Mouse (Mus musculus) intestine, postnatal 0 days (tissue): ENCODE results near the gene Vwce. TPM values are rescaled to one million over a fixed set of nuclear protein-coding genes. Genes with fewer than 3 reads are reported as not detected.

ENCODE experiments used
- ATAC-seq: fragments of 200-750 bp; cut with Nextera tagmentation; 2 replicates; pipeline ENCODE4 v1.8.0; 2017; ENCODE audit warnings: mild to moderate bottlenecking, moderate TSS enrichment, moderate library complexity
- H3K27ac ChIP-seq: fragments of 300-500 bp; sonication (generic); 2 replicates; pipeline ENCODE4 v1.5.1; 2014; ENCODE audit warnings: mild to moderate bottlenecking, low read depth, low read length, moderate library complexity
- H3K27me3 ChIP-seq: fragments of 300-500 bp; sonication (generic); replicated peaks from 2 replicates; pipeline ENCODE4 v1.6.1; 2014; ENCODE audit warnings: low read length, mixed read lengths; ENCODE audit not compliant: control insufficient read depth, insufficient read depth
- H3K36me3 ChIP-seq: fragments of 300-500 bp; sonication (generic); 2 replicates; pipeline ENCODE4 v1.6.1; 2014; ENCODE audit warnings: mild to moderate bottlenecking, moderate library complexity; ENCODE audit not compliant: control insufficient read depth, insufficient read depth
- H3K4me1 ChIP-seq: fragments of 300-500 bp; sonication (generic); replicated peaks from 2 replicates; pipeline ENCODE4 v1.6.1; 2014; ENCODE audit warnings: antibody characterized with exemption, low read length, mixed read lengths; ENCODE audit not compliant: control insufficient read depth, insufficient read depth
- H3K4me2 ChIP-seq: fragments of 300-500 bp; sonication (generic); replicated peaks from 2 replicates; pipeline ENCODE4 v1.6.1; 2014; ENCODE audit warnings: low read depth, mild to moderate bottlenecking, moderate library complexity
- H3K4me3 ChIP-seq: fragments of 300-500 bp; sonication (generic); 2 replicates; pipeline ENCODE4 v1.5.1; 2014; ENCODE audit warnings: low read depth, low read length
- H3K9ac ChIP-seq: fragments of 300-500 bp; sonication (generic); 2 replicates; pipeline ENCODE4 v1.6.1; 2014; ENCODE audit warnings: mild to moderate bottlenecking, low read depth, low read length
- H3K9me3 ChIP-seq: fragments of 300-500 bp; sonication (generic); 2 replicates; pipeline ENCODE4 v1.6.1; 2016; ENCODE audit warnings: mixed run types; ENCODE audit not compliant: control insufficient read depth
- CTCF ChIP-seq: sonication (generic); IDR thresholded peaks from 2 replicates; pipeline ENCODE4 v1.5.1; 2016; ENCODE audit warnings: low read depth, mild to moderate bottlenecking, control low read depth, antibody characterized with exemption, moderate library complexity
- WGBS: fragments of 180-500 bp; shearing (Covaris S2); extraction: QIAGEN DNeasy Blood & Tissue Kit; methylation state at CpG from one replicate; pipeline ENCODE4 v1.1.7; 2014; 5-methylcytosine and 5-hydroxymethylcytosine counted together
- polyA plus RNA-seq: library from polyadenylated mRNA; unstranded; fragments of >200 nt; fragmentation: Nextera tagmentation; extraction: Ambion mirVana; gene quantifications from 2 replicates; pipeline ENCODE4 v1.2.1, GENCODE M21; 2015

Gene Vwce
- polyA plus RNA-seq, 1 experiment from 2014 or later = 7.1 TPM

- no peaks in the 10 kb centered on the region for H3K4me1 ChIP-seq
- no peaks in the 10 kb centered on the region for H3K9me3 ChIP-seq
- under 1% methylated on average over 49 of the region's 49 CpGs for WGBS
- peak within 1 kb of the TSS; percentile 97 for H3K4me3 ChIP-seq
- ATAC-seq = peak; percentile 92
- TF ChIP-seq CTCF = peak; percentile 83
- H3K4me2 ChIP-seq = peak within 1 kb of the TSS; percentile 81
- H3K36me3 ChIP-seq = peaks cover 33% of the 10 kb centered on the region
- peak within 1 kb of the TSS; percentile 96 for H3K27ac ChIP-seq
- H3K27me3 ChIP-seq = no peaks in the 10 kb centered on the region
- H3K9ac ChIP-seq = peak within 1 kb of the TSS; percentile 98
Observed at GRCm38 (mm10) chr19:10605293-10605900, 28.6 kb upstream of the Vwce start, which contains the start of the genes Ddb1 and Tkfc. Gene Ddb1 (plus strand): TSS chr19:10605327. Gene Tkfc (minus strand): TSS chr19:10605654.

- peaks cover 36% of the 10 kb centered on the region for H3K36me3 ChIP-seq
- peak overlapping the region; percentile 81 for H3K4me2 ChIP-seq
- WGBS = 3% methylated on average over 20 of the region's 20 CpGs
- no peak for TF ChIP-seq CTCF
- H3K9ac ChIP-seq = peak overlapping the region; percentile 98
- no peak for ATAC-seq
- H3K27me3 ChIP-seq = no peaks in the 10 kb centered on the region
- H3K9me3 ChIP-seq = no peaks in the 10 kb centered on the region
- H3K4me3 ChIP-seq = peak overlapping the region; percentile 97
- H3K4me1 ChIP-seq = no peaks in the 10 kb centered on the region
- peak overlapping the region; percentile 96 for H3K27ac ChIP-seq
Observed at GRCm38 (mm10) chr19:10605901-10606622, 28.0 kb upstream of the Vwce start.

DNA sequence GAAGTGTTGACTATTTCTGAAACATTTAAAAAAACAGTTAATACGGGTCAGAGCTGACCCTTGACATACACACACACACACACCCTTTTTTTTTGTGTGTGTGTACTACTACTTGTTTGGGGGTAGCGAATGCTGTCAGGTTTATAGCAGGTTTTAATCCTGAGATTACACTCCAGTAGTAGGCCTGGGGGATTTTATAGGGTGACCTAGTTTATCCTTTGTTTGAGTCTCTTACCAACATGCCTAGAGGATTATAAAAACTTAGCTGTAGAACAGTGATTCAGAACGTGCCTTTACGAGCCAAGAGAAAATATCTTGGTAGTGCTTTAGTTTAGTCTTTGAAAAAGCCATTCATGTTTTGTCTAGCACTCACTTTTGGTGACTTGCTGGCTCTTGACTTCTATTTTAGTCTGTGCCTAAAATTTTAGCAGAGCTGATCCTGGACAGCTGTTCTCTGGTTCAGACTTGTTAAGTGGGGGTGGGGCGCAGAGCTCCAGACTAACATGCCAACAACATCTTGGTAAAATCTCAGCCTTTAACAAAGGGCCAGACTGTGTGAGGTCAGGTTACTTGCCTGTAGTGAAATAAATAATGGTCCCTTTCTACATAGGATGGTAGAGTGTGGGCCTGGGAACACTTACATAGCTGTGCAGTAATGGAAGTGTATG is 25.3 kb upstream of the Vwce start:
- peaks cover 62% of the 10 kb centered on the region for H3K36me3 ChIP-seq
- no peak overlapping the region for H3K4me3 ChIP-seq
- H3K4me2 ChIP-seq = no peak overlapping the region
- no peaks in the 10 kb centered on the region for H3K9me3 ChIP-seq
- TF ChIP-seq CTCF = no peak
- no peak overlapping the region for H3K27ac ChIP-seq
- ATAC-seq = no peak
- 68% methylated on average over 5 of the region's 5 CpGs for WGBS
- H3K9ac ChIP-seq = no peak overlapping the region
- no peaks in the 10 kb centered on the region for H3K27me3 ChIP-seq
- no peaks in the 10 kb centered on the region for H3K4me1 ChIP-seq

- Histone ChIP-seq H3K27ac (peak overlapping the region; percentile 58), H3K27me3 (no peaks in the 10 kb centered on the region), H3K4me2 (peak overlapping the region; percentile 95), H3K9me3 (no peaks in the 10 kb centered on the region), H3K36me3 (peaks cover 2% of the 10 kb centered on the region), H3K4me3 (peak overlapping the region; percentile 48), H3K4me1 (no peaks in the 10 kb centered on the region; the same call in 1 of the 2 replicates), H3K9ac (peak overlapping the region; percentile 57)
- whole genome bisulfite sequencing = 2% methylated on average over 21 of the region's 21 CpGs
- peak; percentile 86 for ATAC-seq
- no peak for TF ChIP-seq CTCF
Observed at GRCm38 (mm10) chr19:10634872-10635318, 882 bp downstream of the Vwce start.

- H3K4me2 ChIP-seq = no peak overlapping the region; the same call in 1 of the 2 replicates
- no peak overlapping the region for H3K9ac ChIP-seq
- WGBS = 42% methylated on average over 7 of the region's 7 CpGs
- no peak for TF ChIP-seq CTCF
- no peaks in the 10 kb centered on the region; the same call in 1 of the 2 replicates for H3K4me1 ChIP-seq
- no peaks in the 10 kb centered on the region for H3K36me3 ChIP-seq
- H3K27ac ChIP-seq = no peak overlapping the region
- H3K9me3 ChIP-seq = no peaks in the 10 kb centered on the region
- no peaks in the 10 kb centered on the region for H3K27me3 ChIP-seq
- H3K4me3 ChIP-seq = no peak overlapping the region
- ATAC-seq = no peak
Observed at GRCm38 (mm10) chr19:10637840-10638239, 3.8 kb downstream of the Vwce start.

GRCm38 (mm10) chr19:10640080-10640479 is 6.1 kb downstream of the Vwce start:
- H3K9ac ChIP-seq = no peak overlapping the region
- WGBS = 25% methylated on average over 5 of the region's 5 CpGs
- no peak overlapping the region for H3K4me3 ChIP-seq
- H3K36me3 ChIP-seq = no peaks in the 10 kb centered on the region
- TF ChIP-seq CTCF = no peak
- H3K27ac ChIP-seq = no peak overlapping the region
- no peaks in the 10 kb centered on the region for H3K27me3 ChIP-seq
- H3K4me1 ChIP-seq = no peaks in the 10 kb centered on the region; the same call in 1 of the 2 replicates
- no peaks in the 10 kb centered on the region for H3K9me3 ChIP-seq
- H3K4me2 ChIP-seq = no peak overlapping the region
- no peak for ATAC-seq
